Mouse (Mus musculus): ENCODE results near the gene Hnrnpul2.

GRCm38 (mm10) chr19:8788521-8788920, 31.3 kb upstream of the Hnrnpul2 start:
- TF ChIP-seq CTCF (IDR thresholded peaks at IDR 0.05; ENCODE audit: extremely low read depth, insufficient read depth, low read length) = no peak
- no peak for TF ChIP-seq POLR2A (IDR thresholded peaks at IDR 0.05; ENCODE audit: extremely low read depth, insufficient read depth, low read length)

Measured in cortical plate, adult 2 months (tissue).